Mouse (Mus musculus): Measurements from ENCODE around the gene Iqschfp. TPM values are rescaled to one million over a fixed set of nuclear protein-coding genes. Genes with fewer than 3 reads are reported as not detected.

Gene Iqschfp
- polyA plus RNA-seq, 1 experiment from 2014 or later: 6.1 TPM

GRCm38 (mm10) chr3:68589220-68589840 is 697.3 kb downstream of the Iqschfp start:
- Histone ChIP-seq H3K9ac (replicated peaks) (no peak overlapping the region), H3K36me3 (no peaks in the 10 kb centered on the region), H3K27me3 (no peaks in the 10 kb centered on the region), H3K4me2 (replicated peaks) (no peak overlapping the region), H3K4me1 (peaks cover 49% of the 10 kb centered on the region), H3K9me3 (no peaks in the 10 kb centered on the region), H3K27ac (replicated peaks) (no peak overlapping the region), H3K4me3 (no peak overlapping the region)
- ATAC-seq (ENCODE audit: low FRiP score, low read depth): no peak
- 87% methylated on average over 9 of the region's 9 CpGs for WGBS

DNA sequence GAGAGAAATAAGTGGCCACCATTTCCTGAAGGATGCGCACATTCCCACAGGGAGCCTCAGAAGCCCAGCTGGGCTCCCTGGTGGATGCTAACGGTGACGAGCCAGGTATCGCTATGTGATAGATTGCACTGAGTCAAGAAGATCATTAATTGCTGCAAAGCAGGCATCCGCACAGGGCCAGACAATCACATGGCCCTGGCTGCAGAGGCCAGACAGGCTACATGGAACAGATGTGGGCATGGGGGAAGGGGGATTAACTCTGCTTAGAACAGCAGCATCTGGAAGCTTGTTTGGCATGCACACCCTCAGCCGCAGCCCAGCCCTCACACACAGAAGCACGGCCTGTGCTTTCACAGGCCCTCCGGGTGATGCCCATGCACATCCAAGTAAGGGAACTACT is 698.4 kb downstream of the Iqschfp start:
- no peaks in the 10 kb centered on the region for H3K36me3 ChIP-seq
- H3K4me3 ChIP-seq: no peak overlapping the region
- H3K27ac ChIP-seq (replicated peaks): no peak overlapping the region; the same call in 1 of the 2 replicates
- no peak overlapping the region for H3K4me2 ChIP-seq (replicated peaks)
- H3K4me1 ChIP-seq: peaks cover 42% of the 10 kb centered on the region
- WGBS: 54% methylated on average over 8 of the region's 8 CpGs
- ATAC-seq (ENCODE audit: low FRiP score, low read depth): 0 out of 2 replicates have a peak, but pooled peaks have one; percentile 14
- no peak overlapping the region for H3K9ac ChIP-seq (replicated peaks)
- no peaks in the 10 kb centered on the region for H3K9me3 ChIP-seq
- no peaks in the 10 kb centered on the region for H3K27me3 ChIP-seq

GRCm38 (mm10) chr3:68592575-68592974 is 700.5 kb downstream of the Iqschfp start:
- Histone ChIP-seq H3K9ac (replicated peaks) (no peak overlapping the region), H3K27ac (replicated peaks) (no peak overlapping the region), H3K9me3 (no peaks in the 10 kb centered on the region), H3K27me3 (no peaks in the 10 kb centered on the region), H3K4me1 (peaks cover 26% of the 10 kb centered on the region), H3K36me3 (no peaks in the 10 kb centered on the region), H3K4me3 (no peak overlapping the region), H3K4me2 (replicated peaks) (no peak overlapping the region)
- ATAC-seq (ENCODE audit: low FRiP score, low read depth): no peak
- WGBS: 78% methylated on average over 10 of the region's 10 CpGs

DNA sequence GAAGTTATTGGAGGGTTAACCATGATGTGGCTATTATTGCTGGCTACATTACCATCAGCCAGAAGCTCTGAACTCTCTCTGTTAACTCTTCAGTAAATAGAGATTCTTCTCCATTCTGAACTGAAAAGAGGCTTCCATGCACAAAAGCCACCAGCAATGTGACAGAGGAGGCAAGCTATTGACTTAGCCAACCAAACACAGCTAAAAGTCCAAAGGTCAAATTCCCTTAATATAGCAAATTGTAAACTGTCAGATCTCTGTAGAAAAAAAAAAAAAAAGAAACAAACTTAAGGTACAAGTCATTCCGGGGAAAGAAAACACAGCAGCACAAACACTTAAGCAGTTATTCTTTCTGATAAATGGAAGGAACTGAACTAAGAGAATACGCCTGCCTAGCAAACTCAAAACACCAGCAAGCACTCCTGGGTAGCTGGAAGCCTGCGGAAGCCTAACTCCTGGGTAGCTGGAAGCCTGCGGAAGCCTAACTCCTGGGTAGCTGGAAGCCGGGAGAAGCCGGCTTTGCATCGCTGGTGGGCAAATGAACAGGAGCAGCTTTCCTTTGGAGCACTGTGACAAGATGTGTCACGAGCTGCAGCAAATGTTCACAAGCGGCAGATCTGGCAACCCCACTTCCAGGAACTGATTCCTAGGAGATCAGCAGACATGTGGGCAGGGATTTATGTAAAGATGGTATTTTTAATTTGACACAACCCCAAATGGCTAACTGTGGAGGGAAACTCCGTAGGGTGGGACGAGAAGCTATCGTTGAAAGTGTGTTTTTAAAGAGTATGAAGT is 701.2 kb downstream of the Iqschfp start:
- H3K27ac ChIP-seq (replicated peaks): no peak overlapping the region

DNA sequence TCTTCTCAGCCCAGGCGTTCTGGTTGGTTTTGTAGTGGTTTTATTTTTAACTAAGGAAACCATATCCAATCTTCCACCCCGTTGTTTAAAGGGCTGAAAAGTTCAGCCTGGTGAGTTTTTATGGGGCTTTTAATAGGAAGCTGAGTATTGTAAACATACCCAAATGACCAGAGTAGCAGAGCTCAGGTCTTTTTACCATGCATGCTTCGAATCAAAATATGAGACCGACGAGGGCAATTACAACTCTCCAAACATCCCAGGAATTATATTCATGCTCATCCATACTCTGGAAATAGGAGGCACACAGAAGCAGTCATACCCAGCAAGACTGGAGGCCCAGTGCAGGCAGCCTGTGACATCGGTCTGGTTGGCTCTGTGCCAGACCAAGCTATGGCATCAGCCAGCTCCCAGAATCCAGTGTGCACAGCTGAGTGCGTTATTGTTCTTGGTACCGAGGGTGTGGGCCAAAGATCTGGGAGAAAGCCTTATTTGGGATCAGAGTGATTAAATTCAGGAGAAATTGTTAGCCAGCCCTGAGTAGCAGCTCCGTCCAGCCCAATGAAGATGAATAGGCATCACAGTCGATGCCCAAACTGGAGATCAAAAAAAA is 703.4 kb downstream of the Iqschfp start:
- ATAC-seq (ENCODE audit: low FRiP score, low read depth): no peak
- Histone ChIP-seq H3K4me1 (peaks cover 12% of the 10 kb centered on the region; the same call in 1 of the 2 replicates), H3K9me3 (no peaks in the 10 kb centered on the region), H3K4me2 (replicated peaks) (no peak overlapping the region), H3K4me3 (no peak overlapping the region), H3K27ac (replicated peaks) (no peak overlapping the region; the same call in 1 of the 2 replicates), H3K9ac (replicated peaks) (no peak overlapping the region), H3K27me3 (no peaks in the 10 kb centered on the region), H3K36me3 (no peaks in the 10 kb centered on the region)
- WGBS: 75% methylated on average over 10 of the region's 10 CpGs

More for the DNA sequence above, 701.2 kb downstream of the Iqschfp start:
- no peaks in the 10 kb centered on the region for H3K9me3 ChIP-seq
- 56% methylated on average over 12 of the region's 12 CpGs for whole genome bisulfite sequencing
- H3K4me1 ChIP-seq: peaks cover 19% of the 10 kb centered on the region; the same call in 1 of the 2 replicates
- no peaks in the 10 kb centered on the region for H3K27me3 ChIP-seq
- H3K36me3 ChIP-seq: no peaks in the 10 kb centered on the region
- no peak overlapping the region for H3K4me2 ChIP-seq (replicated peaks)
- H3K4me3 ChIP-seq: no peak overlapping the region
- ATAC-seq (ENCODE audit: low FRiP score, low read depth): no peak
- H3K9ac ChIP-seq (replicated peaks): no peak overlapping the region

GRCm38 (mm10) chr3:68596938-68597337 is 704.9 kb downstream of the Iqschfp start:
- no peaks in the 10 kb centered on the region for H3K36me3 ChIP-seq
- no peak overlapping the region for H3K4me2 ChIP-seq (replicated peaks)
- WGBS: 91% methylated on average over 4 of the region's 4 CpGs
- H3K4me1 ChIP-seq: peaks cover 10% of the 10 kb centered on the region; the same call in 1 of the 2 replicates
- no peak overlapping the region for H3K4me3 ChIP-seq
- no peak for ATAC-seq (ENCODE audit: low FRiP score, low read depth)
- no peak overlapping the region for H3K27ac ChIP-seq (replicated peaks)
- H3K9ac ChIP-seq (replicated peaks): no peak overlapping the region
- H3K9me3 ChIP-seq: no peaks in the 10 kb centered on the region
- no peaks in the 10 kb centered on the region for H3K27me3 ChIP-seq

DNA sequence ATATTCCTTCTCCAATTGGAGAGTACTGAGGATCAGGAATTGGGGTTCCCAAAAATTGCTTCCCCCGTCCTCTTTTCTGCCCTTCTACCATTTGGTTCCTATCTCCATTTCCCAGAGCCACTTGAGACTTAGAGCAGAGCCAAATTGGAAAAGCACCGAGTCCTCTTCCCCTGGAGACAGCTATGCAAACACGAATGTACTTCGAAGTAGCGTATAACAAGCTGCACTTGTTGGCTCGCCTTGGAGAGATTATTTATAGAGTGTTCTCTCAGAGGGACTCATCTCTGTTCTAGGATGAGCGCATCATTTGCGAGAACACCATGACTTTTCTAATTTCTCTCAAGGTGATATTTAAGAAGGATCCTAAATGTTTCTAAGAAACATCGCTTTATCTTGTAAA is 710.9 kb downstream of the Iqschfp start:
- ATAC-seq (ENCODE audit: low FRiP score, low read depth): no peak
- Histone ChIP-seq H3K9me3 (no peaks in the 10 kb centered on the region), H3K4me2 (replicated peaks) (no peak overlapping the region), H3K4me1 (peaks cover 27% of the 10 kb centered on the region), H3K27ac (replicated peaks) (no peak overlapping the region), H3K36me3 (0 out of 2 replicates have a peak, but pooled peaks cover 4% of the 10 kb centered on the region), H3K9ac (replicated peaks) (no peak overlapping the region), H3K27me3 (no peaks in the 10 kb centered on the region), H3K4me3 (no peak overlapping the region)
- WGBS: 82% methylated on average over 9 of the region's 9 CpGs

GRCm38 (mm10) chr3:68604467-68604866 is 712.4 kb downstream of the Iqschfp start:
- H3K4me3 ChIP-seq: no peak overlapping the region
- peak overlapping the region; percentile 11; the same call in 1 of the 2 replicates for H3K4me2 ChIP-seq (replicated peaks)
- H3K27ac ChIP-seq (replicated peaks): peak overlapping the region; percentile 81
- H3K9ac ChIP-seq (replicated peaks): no peak overlapping the region
- 63% methylated on average over 10 of the region's 10 CpGs for WGBS
- H3K4me1 ChIP-seq: peaks cover 31% of the 10 kb centered on the region
- no peaks in the 10 kb centered on the region for H3K27me3 ChIP-seq
- H3K36me3 ChIP-seq: 0 out of 2 replicates have a peak, but pooled peaks cover 4% of the 10 kb centered on the region
- ATAC-seq (ENCODE audit: low FRiP score, low read depth): peak; percentile 13; the same call in 1 of the 2 replicates
- H3K9me3 ChIP-seq: no peaks in the 10 kb centered on the region

- H3K36me3 ChIP-seq: 0 out of 2 replicates have a peak, but pooled peaks cover 4% of the 10 kb centered on the region
- H3K27ac ChIP-seq (replicated peaks): peak overlapping the region; percentile 81
- no peaks in the 10 kb centered on the region for H3K9me3 ChIP-seq
- peak; percentile 75 for ATAC-seq (ENCODE audit: low FRiP score, low read depth)
- WGBS: 78% methylated on average over 10 of the region's 10 CpGs
- H3K4me3 ChIP-seq: no peak overlapping the region
- 0 out of 2 replicates have a peak overlapping the region, but pooled peaks have one; percentile 11 for H3K4me2 ChIP-seq (replicated peaks)
- no peaks in the 10 kb centered on the region for H3K27me3 ChIP-seq
- H3K4me1 ChIP-seq: peaks cover 31% of the 10 kb centered on the region
- H3K9ac ChIP-seq (replicated peaks): no peak overlapping the region
These were observed 712.9 kb downstream of the Iqschfp start for GRCm38 (mm10) chr3:68604962-68605361.

- Histone ChIP-seq H3K9me3 (no peaks in the 10 kb centered on the region), H3K4me3 (no peak overlapping the region), H3K9ac (replicated peaks) (no peak overlapping the region), H3K4me1 (peaks cover 31% of the 10 kb centered on the region), H3K4me2 (replicated peaks) (no peak overlapping the region), H3K27me3 (no peaks in the 10 kb centered on the region), H3K27ac (replicated peaks) (peak overlapping the region; percentile 35), H3K36me3 (0 out of 2 replicates have a peak, but pooled peaks cover 4% of the 10 kb centered on the region)
- 81% methylated on average over 7 of the region's 7 CpGs for WGBS
- no peak for ATAC-seq (ENCODE audit: low FRiP score, low read depth)
These were observed 714.0 kb downstream of the Iqschfp start for GRCm38 (mm10) chr3:68605942-68606603.

- Histone ChIP-seq H3K9ac (replicated peaks) (no peak overlapping the region), H3K4me3 (no peak overlapping the region), H3K4me2 (replicated peaks) (no peak overlapping the region), H3K36me3 (0 out of 2 replicates have a peak, but pooled peaks cover 4% of the 10 kb centered on the region), H3K4me1 (peaks cover 30% of the 10 kb centered on the region), H3K27ac (replicated peaks) (peak overlapping the region; percentile 35; the same call in 1 of the 2 replicates), H3K27me3 (no peaks in the 10 kb centered on the region), H3K9me3 (no peaks in the 10 kb centered on the region)
- no peak for ATAC-seq (ENCODE audit: low FRiP score, low read depth)
- WGBS: 89% methylated on average over 8 of the region's 8 CpGs
These were observed 714.7 kb downstream of the Iqschfp start for GRCm38 (mm10) chr3:68606730-68607129.
